Mouse (Mus musculus) G1E (cell line): Measurements from ENCODE around the gene Mafk.

ENCODE experiments used
- CTCF ChIP-seq: IDR thresholded peaks from 2 replicates; pipeline ENCODE4 v1.5.1; 2012; ENCODE audit warnings: low read depth, low read length, inconsistent platforms, mixed read lengths
- GATA1 ChIP-seq: IDR thresholded peaks from 2 replicates; pipeline ENCODE4 v1.6.1; 2012; ENCODE audit warnings: borderline replicate concordance, low read length, inconsistent platforms, mixed read lengths

DNA sequence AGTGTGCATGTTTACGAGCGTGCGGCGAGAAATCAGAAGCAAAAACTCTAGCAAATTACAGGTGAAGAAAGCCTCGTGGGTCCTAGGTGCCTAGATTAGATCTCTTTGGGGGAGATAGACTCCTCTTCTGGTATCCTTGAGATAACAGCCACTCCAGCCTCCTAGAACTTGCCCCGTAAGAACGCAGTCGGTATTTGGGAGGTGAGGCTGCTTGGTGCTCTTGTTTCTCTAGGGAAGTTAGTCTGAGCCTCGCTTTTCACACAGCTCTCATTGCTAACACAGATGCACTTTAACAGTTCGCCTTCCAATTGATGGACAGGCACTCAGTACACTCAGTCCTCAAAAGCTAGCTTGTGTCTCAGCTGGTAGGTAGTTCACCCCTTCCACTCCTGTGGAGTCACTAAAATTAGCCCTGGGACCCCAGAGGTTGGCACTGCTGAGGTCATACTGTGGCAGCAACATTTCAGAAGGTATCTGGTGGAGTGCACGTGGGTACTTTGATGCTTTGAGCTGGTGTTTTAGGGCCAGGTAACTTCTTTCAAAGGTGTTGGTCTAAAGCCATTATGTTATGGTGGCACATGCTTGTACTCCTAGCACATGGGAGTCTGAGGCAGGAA is 954 bp downstream of the Mafk start:
- TF ChIP-seq CTCF (no peak), GATA1 (no peak)
